Mouse (Mus musculus) neural tube, embryonic 15.5 days (tissue): ENCODE results near the gene Flt3. TPM values are rescaled to one million over a fixed set of nuclear protein-coding genes. Genes with fewer than 3 reads are reported as not detected.

Experiments
- ATAC-seq: fragments of 200-750 bp; cut with Nextera tagmentation; 2 replicates; pipeline ENCODE4 v1.8.0; 2017; ENCODE audit warnings: mild to moderate bottlenecking, moderate TSS enrichment, moderate library complexity; ENCODE audit not compliant: low FRiP score
- H3K27ac ChIP-seq: fragments of 300-500 bp; sonication (generic); replicated peaks from 2 replicates; pipeline ENCODE4 v1.5.1; 2015; ENCODE audit warnings: mild to moderate bottlenecking, inconsistent platforms
- H3K27me3 ChIP-seq: fragments of 300-500 bp; sonication (generic); replicated peaks from 2 replicates; pipeline ENCODE4 v1.6.1; 2015; ENCODE audit warnings: inconsistent platforms
- H3K36me3 ChIP-seq: fragments of 300-500 bp; sonication (generic); 2 replicates; pipeline ENCODE4 v1.6.1; 2015; ENCODE audit warnings: inconsistent platforms
- H3K4me1 ChIP-seq: fragments of 300-500 bp; sonication (generic); 2 replicates; pipeline ENCODE4 v1.6.1; 2015; ENCODE audit warnings: inconsistent platforms
- H3K4me2 ChIP-seq: fragments of 300-500 bp; sonication (generic); 2 replicates; pipeline ENCODE4 v1.6.1; 2015; ENCODE audit warnings: inconsistent platforms, mild to moderate bottlenecking, moderate library complexity
- H3K4me3 ChIP-seq: fragments of 300-500 bp; sonication (generic); replicated peaks from 2 replicates; pipeline ENCODE4 v1.5.1; 2015; ENCODE audit warnings: mild to moderate bottlenecking, inconsistent platforms
- H3K9ac ChIP-seq: fragments of 300-500 bp; sonication (generic); replicated peaks from 2 replicates; pipeline ENCODE4 v1.6.1; 2015; ENCODE audit warnings: mild to moderate bottlenecking, inconsistent platforms
- H3K9me3 ChIP-seq: fragments of 300-500 bp; sonication (generic); replicated peaks from 2 replicates; pipeline ENCODE4 v1.6.1; 2016; ENCODE audit warnings: inconsistent platforms
- WGBS: fragments of 180-500 bp; shearing (Covaris S2); methylation state at CpG from one replicate; pipeline ENCODE4 v1.1.7; 2015; ENCODE audit warnings: mixed read lengths; 5-methylcytosine and 5-hydroxymethylcytosine counted together
- polyA plus RNA-seq: library from polyadenylated mRNA; unstranded; fragments of >200 nt; fragmentation: Nextera tagmentation; extraction: Ambion mirVana; gene quantifications from 2 replicates; pipeline ENCODE4 v1.2.1, GENCODE M21; 2015

Flt3 gene
- polyA plus RNA-seq, 1 experiment from 2014 or later, result 2.6 TPM

- no peak overlapping the region for H3K4me3 ChIP-seq
- H3K9ac ChIP-seq, result no peak overlapping the region
- no peaks in the 10 kb centered on the region for H3K36me3 ChIP-seq
- no peaks in the 10 kb centered on the region for H3K4me1 ChIP-seq
- no peaks in the 10 kb centered on the region for H3K27me3 ChIP-seq
- no peaks in the 10 kb centered on the region for H3K9me3 ChIP-seq
- no peak overlapping the region for H3K27ac ChIP-seq
- H3K4me2 ChIP-seq, result no peak overlapping the region
- ATAC-seq, result no peak
- WGBS, result 78% methylated on average over 8 of the region's 8 CpGs
Observed at GRCm38 (mm10) chr5:147370276-147370675, 30.0 kb downstream of the Flt3 start.

- ATAC-seq, result no peak
- Histone ChIP-seq H3K9ac (no peak overlapping the region), H3K4me1 (no peaks in the 10 kb centered on the region), H3K4me3 (no peak overlapping the region), H3K27ac (no peak overlapping the region), H3K36me3 (no peaks in the 10 kb centered on the region), H3K9me3 (no peaks in the 10 kb centered on the region), H3K4me2 (no peak overlapping the region), H3K27me3 (no peaks in the 10 kb centered on the region)
- 88% methylated on average over 6 of the region's 6 CpGs for WGBS
Observed at GRCm38 (mm10) chr5:147368221-147368620, 32.1 kb downstream of the Flt3 start.

GRCm38 (mm10) chr5:147365995-147366765 is 34.1 kb downstream of the Flt3 start:
- no peak for ATAC-seq
- H3K9ac ChIP-seq, result no peak overlapping the region
- H3K9me3 ChIP-seq, result no peaks in the 10 kb centered on the region
- H3K4me1 ChIP-seq, result no peaks in the 10 kb centered on the region
- H3K27me3 ChIP-seq, result no peaks in the 10 kb centered on the region
- no peak overlapping the region for H3K27ac ChIP-seq
- 69% methylated on average over 16 of the region's 16 CpGs for WGBS
- no peak overlapping the region for H3K4me2 ChIP-seq
- H3K36me3 ChIP-seq, result no peaks in the 10 kb centered on the region
- no peak overlapping the region for H3K4me3 ChIP-seq

GRCm38 (mm10) chr5:147363054-147363453 is 37.2 kb downstream of the Flt3 start:
- no peak overlapping the region for H3K4me3 ChIP-seq
- H3K9me3 ChIP-seq, result no peaks in the 10 kb centered on the region
- H3K9ac ChIP-seq, result no peak overlapping the region
- H3K27ac ChIP-seq, result no peak overlapping the region
- no peaks in the 10 kb centered on the region for H3K4me1 ChIP-seq
- ATAC-seq, result no peak
- H3K4me2 ChIP-seq, result no peak overlapping the region
- 70% methylated on average over 12 of the region's 12 CpGs for WGBS
- no peaks in the 10 kb centered on the region for H3K36me3 ChIP-seq
- H3K27me3 ChIP-seq, result no peaks in the 10 kb centered on the region

- H3K27ac ChIP-seq, result no peak overlapping the region
- no peak for ATAC-seq
- no peaks in the 10 kb centered on the region for H3K36me3 ChIP-seq
- no peaks in the 10 kb centered on the region for H3K9me3 ChIP-seq
- H3K27me3 ChIP-seq, result no peaks in the 10 kb centered on the region
- no peak overlapping the region for H3K4me3 ChIP-seq
- no peak overlapping the region for H3K4me2 ChIP-seq
- 85% methylated on average over 11 of the region's 11 CpGs for WGBS
- H3K4me1 ChIP-seq, result no peaks in the 10 kb centered on the region
- no peak overlapping the region for H3K9ac ChIP-seq
Observed at GRCm38 (mm10) chr5:147358481-147358880, 41.8 kb downstream of the Flt3 start.

GRCm38 (mm10) chr5:147357536-147357935 is 42.8 kb downstream of the Flt3 start:
- no peak for ATAC-seq
- Histone ChIP-seq H3K4me3 (no peak overlapping the region), H3K9ac (no peak overlapping the region), H3K27me3 (no peaks in the 10 kb centered on the region), H3K27ac (no peak overlapping the region), H3K36me3 (no peaks in the 10 kb centered on the region), H3K4me1 (no peaks in the 10 kb centered on the region), H3K4me2 (no peak overlapping the region), H3K9me3 (no peaks in the 10 kb centered on the region)
- 39% methylated on average over 3 of the region's 3 CpGs for WGBS

- no peaks in the 10 kb centered on the region for H3K36me3 ChIP-seq
- no peak overlapping the region for H3K9ac ChIP-seq
- H3K27me3 ChIP-seq, result no peaks in the 10 kb centered on the region
- H3K4me3 ChIP-seq, result no peak overlapping the region
- no peak overlapping the region for H3K27ac ChIP-seq
- no peak for ATAC-seq
- no peaks in the 10 kb centered on the region for H3K9me3 ChIP-seq
- 94% methylated on average over 13 of the region's 13 CpGs for WGBS
- H3K4me1 ChIP-seq, result no peaks in the 10 kb centered on the region
- H3K4me2 ChIP-seq, result no peak overlapping the region
Observed at GRCm38 (mm10) chr5:147356260-147357055, 43.8 kb downstream of the Flt3 start.

- H3K9me3 ChIP-seq, result no peaks in the 10 kb centered on the region
- WGBS, result 87% methylated on average over 3 of the region's 3 CpGs
- no peaks in the 10 kb centered on the region for H3K36me3 ChIP-seq
- no peak overlapping the region for H3K9ac ChIP-seq
- no peak for ATAC-seq
- no peaks in the 10 kb centered on the region for H3K4me1 ChIP-seq
- H3K4me2 ChIP-seq, result no peak overlapping the region
- H3K4me3 ChIP-seq, result no peak overlapping the region
- H3K27ac ChIP-seq, result no peak overlapping the region
- H3K27me3 ChIP-seq, result no peaks in the 10 kb centered on the region
Observed at GRCm38 (mm10) chr5:147355788-147356187, 44.5 kb downstream of the Flt3 start.

- H3K36me3 ChIP-seq, result no peaks in the 10 kb centered on the region
- H3K9me3 ChIP-seq, result no peaks in the 10 kb centered on the region
- H3K4me3 ChIP-seq, result no peak overlapping the region
- 74% methylated on average over 8 of the region's 8 CpGs for WGBS
- no peak overlapping the region for H3K27ac ChIP-seq
- H3K9ac ChIP-seq, result no peak overlapping the region
- H3K4me1 ChIP-seq, result no peaks in the 10 kb centered on the region
- no peak overlapping the region for H3K4me2 ChIP-seq
- no peak for ATAC-seq
- no peaks in the 10 kb centered on the region for H3K27me3 ChIP-seq
Observed at GRCm38 (mm10) chr5:147354985-147355384, 45.3 kb downstream of the Flt3 start.

- no peak overlapping the region for H3K4me2 ChIP-seq
- no peak for ATAC-seq
- no peaks in the 10 kb centered on the region for H3K36me3 ChIP-seq
- H3K4me1 ChIP-seq, result no peaks in the 10 kb centered on the region
- no peak overlapping the region for H3K4me3 ChIP-seq
- H3K9ac ChIP-seq, result no peak overlapping the region
- H3K9me3 ChIP-seq, result no peaks in the 10 kb centered on the region
- H3K27me3 ChIP-seq, result no peaks in the 10 kb centered on the region
- 69% methylated on average over 17 of the region's 17 CpGs for WGBS
- H3K27ac ChIP-seq, result no peak overlapping the region
Observed at GRCm38 (mm10) chr5:147354161-147354780, 46.0 kb downstream of the Flt3 start.

- Histone ChIP-seq H3K27ac (no peak overlapping the region), H3K36me3 (no peaks in the 10 kb centered on the region), H3K4me3 (no peak overlapping the region), H3K4me1 (no peaks in the 10 kb centered on the region), H3K4me2 (no peak overlapping the region), H3K9ac (no peak overlapping the region), H3K9me3 (no peaks in the 10 kb centered on the region), H3K27me3 (no peaks in the 10 kb centered on the region)
- WGBS, result 90% methylated on average over 8 of the region's 8 CpGs
- ATAC-seq, result no peak
Observed at GRCm38 (mm10) chr5:147351931-147352330, 48.4 kb downstream of the Flt3 start.

- Histone ChIP-seq H3K27ac (no peak overlapping the region), H3K9ac (no peak overlapping the region), H3K27me3 (no peaks in the 10 kb centered on the region), H3K4me1 (no peaks in the 10 kb centered on the region), H3K9me3 (no peaks in the 10 kb centered on the region), H3K36me3 (no peaks in the 10 kb centered on the region), H3K4me2 (no peak overlapping the region), H3K4me3 (no peak overlapping the region)
- no peak for ATAC-seq
- WGBS, result 81% methylated on average over 1 of the region's 1 CpGs
Observed at GRCm38 (mm10) chr5:147345981-147346380, 54.3 kb downstream of the Flt3 start.
